Mouse (Mus musculus): ENCODE results near the gene Fsd1l.

DNA sequence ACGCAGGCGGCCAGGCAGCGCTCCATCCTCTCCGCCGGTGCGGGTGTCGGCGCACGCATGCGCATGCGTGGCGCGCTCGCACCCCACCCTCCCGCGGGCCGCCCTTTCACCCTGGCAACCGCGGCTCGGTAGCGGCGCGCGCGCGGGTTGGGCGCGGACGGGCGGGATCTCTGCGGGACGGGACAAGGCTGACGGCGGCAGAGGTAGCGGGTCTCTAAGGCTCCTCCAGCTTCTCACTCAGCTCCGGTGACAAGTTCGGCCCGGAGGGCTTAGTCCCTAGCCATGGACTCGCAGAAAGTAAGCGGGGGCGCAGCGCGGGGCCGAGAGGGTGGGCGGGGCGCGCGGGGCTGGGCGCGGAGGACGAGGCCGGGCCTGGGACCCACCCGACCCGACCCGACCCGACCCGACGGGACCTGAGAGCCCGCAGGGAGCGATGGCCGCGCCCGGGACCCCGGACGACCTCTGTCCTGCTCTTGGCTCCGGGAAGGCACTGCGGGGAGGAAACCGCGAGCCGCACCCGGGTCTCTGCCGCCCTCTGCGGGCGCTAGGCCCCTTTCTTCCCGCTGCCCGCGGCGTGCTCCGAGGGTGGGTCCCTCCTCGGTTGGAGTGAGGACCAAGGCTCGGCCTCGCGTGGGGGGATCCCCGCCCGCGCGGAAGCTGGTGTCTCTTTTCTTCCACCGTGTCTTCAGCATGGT is at the start of gene Fsd1l:
- TF ChIP-seq CTCF (IDR thresholded peaks at IDR 0.05; ENCODE audit: extremely low read depth, insufficient read length, insufficient replicate concordance, low read depth, low read length): peak; percentile 21; the same call in 1 of the 2 replicates
- TF ChIP-seq POLR2A (IDR thresholded peaks at IDR 0.05; ENCODE audit: low read depth, low read length): 0 out of 2 replicates have a peak, but pooled peaks have one; percentile 25

All from small intestine, adult 2 months (tissue).